Comparison of ENCODE assay signal across 7 mouse cellular contexts in the genomic region with DNA sequence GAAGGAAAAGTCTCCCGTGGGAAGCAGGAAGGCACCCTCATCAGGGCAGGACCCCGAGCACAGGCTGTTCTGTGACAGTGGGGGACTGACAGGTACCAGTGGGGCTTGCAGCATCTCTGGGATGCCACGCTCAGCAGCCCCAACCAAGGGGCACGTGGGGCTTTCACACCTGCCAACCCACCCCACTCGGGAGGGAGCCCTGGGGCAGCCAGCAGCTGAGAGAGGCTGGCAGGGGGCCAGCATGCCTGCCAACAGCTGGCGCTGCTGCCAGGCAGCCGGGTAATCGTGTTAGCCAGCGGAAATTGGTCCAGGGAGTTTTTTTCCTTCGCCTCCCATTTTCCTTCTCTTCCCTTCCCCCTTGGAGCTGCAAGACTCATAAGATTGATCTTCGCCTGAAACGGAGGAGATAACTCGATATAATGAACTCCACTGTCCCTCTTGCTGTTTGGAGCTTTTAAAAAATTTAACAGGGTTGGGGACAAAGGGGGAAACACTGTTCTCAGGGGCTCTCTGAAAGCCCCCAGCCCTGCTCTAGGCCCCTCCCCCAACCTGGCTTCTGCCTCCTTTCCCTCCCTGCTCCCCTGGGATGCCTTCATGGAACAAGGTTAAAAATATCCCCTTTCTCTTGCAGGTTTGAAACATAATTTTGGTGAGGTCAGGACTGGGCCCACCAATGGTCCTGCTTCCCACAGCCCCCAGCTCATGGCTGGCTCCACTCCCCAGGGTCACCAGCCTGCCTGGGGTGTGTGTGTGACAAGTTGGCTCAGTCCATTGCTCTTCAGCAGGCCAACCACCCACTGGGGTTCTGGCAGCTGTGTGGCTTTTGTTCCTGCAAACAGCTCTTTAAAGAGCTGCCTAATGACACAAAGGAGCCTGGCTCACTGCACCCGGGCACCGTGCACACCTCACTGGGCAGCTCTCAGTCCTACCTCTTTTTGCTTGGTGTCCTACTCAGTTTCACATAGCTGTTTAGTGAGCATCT.
DNase-seq lines count a peak whose midpoint lies in the region; ATAC-seq and TF ChIP-seq lines count a peak whose summit lies in the region.

No protein-coding gene starts in this region.

- H3K9me3 ChIP-seq in midbrain, embryonic 10.5 days (replicated peaks), result no peaks in the 10 kb centered on the region
- H3K9me3 ChIP-seq in midbrain, embryonic 11.5 days (ENCODE audit: control insufficient read depth, low read length), result no peaks in the 10 kb centered on the region
- no peaks in the 10 kb centered on the region for H3K9me3 ChIP-seq in forebrain, embryonic 12.5 days
- no peaks in the 10 kb centered on the region for H3K9me3 ChIP-seq in hindbrain, embryonic 10.5 days
- H3K9me3 ChIP-seq in intestine, postnatal 0 days (ENCODE audit: control insufficient read depth), result no peaks in the 10 kb centered on the region

- no peak overlapping the region for H3K9ac ChIP-seq in midbrain, embryonic 11.5 days (ENCODE audit: low read length)
- H3K9ac ChIP-seq in forebrain, embryonic 12.5 days, result no peak overlapping the region
- H3K9ac ChIP-seq in intestine, postnatal 0 days (ENCODE audit: low read depth, low read length), result no peak overlapping the region

- WGBS in midbrain, embryonic 10.5 days, result 51% methylated on average over 15 of the region's 15 CpGs
- 51% methylated on average over 15 of the region's 15 CpGs for WGBS in midbrain, embryonic 11.5 days
- 30% methylated on average over 15 of the region's 15 CpGs for WGBS in forebrain, embryonic 12.5 days
- 50% methylated on average over 15 of the region's 15 CpGs for WGBS in hindbrain, embryonic 10.5 days
- 55% methylated on average over 15 of the region's 15 CpGs for WGBS in intestine, postnatal 0 days

- no peaks in the 10 kb centered on the region for H3K36me3 ChIP-seq in midbrain, embryonic 10.5 days
- H3K36me3 ChIP-seq in midbrain, embryonic 11.5 days (ENCODE audit: control insufficient read depth, insufficient read depth, low read length), result no peaks in the 10 kb centered on the region
- no peaks in the 10 kb centered on the region for H3K36me3 ChIP-seq in forebrain, embryonic 12.5 days (replicated peaks)
- no peaks in the 10 kb centered on the region for H3K36me3 ChIP-seq in hindbrain, embryonic 10.5 days
- H3K36me3 ChIP-seq in intestine, postnatal 0 days (ENCODE audit: control insufficient read depth, insufficient read depth), result no peaks in the 10 kb centered on the region

- intact Hi-C loops in left cerebral cortex, postnatal 4 days (cut with DNase I), result no loop called here

- H3K4me2 ChIP-seq in midbrain, embryonic 11.5 days, result no peak overlapping the region
- no peak overlapping the region for H3K4me2 ChIP-seq in forebrain, embryonic 12.5 days
- no peak overlapping the region for H3K4me2 ChIP-seq in intestine, postnatal 0 days (replicated peaks; ENCODE audit: low read depth)

- TF ChIP-seq CTCF in intestine, postnatal 0 days (IDR thresholded peaks at IDR 0.05; ENCODE audit: low read depth), result no peak

- H3K4me3 ChIP-seq in midbrain, embryonic 10.5 days, result no peak overlapping the region
- H3K4me3 ChIP-seq in midbrain, embryonic 11.5 days (ENCODE audit: low read depth, low read length), result no peak overlapping the region
- no peak overlapping the region for H3K4me3 ChIP-seq in forebrain, embryonic 12.5 days (replicated peaks)
- no peak overlapping the region for H3K4me3 ChIP-seq in hindbrain, embryonic 10.5 days
- H3K4me3 ChIP-seq in intestine, postnatal 0 days (ENCODE audit: low read depth, low read length), result no peak overlapping the region

- DNase-seq in midbrain, embryonic 10.5 days (ENCODE audit: low spot score), result no peak
- DNase-seq in midbrain, embryonic 11.5 days (ENCODE audit: low spot score, missing footprints), result no peak
- no peak for DNase-seq in hindbrain, embryonic 10.5 days (ENCODE audit: low spot score)
- peak; percentile 85 for DNase-seq in left cerebral cortex, postnatal 4 days
- no peak for DNase-seq in testis, postnatal 10 days (ENCODE audit: low spot score)

- no peaks in the 10 kb centered on the region for H3K27me3 ChIP-seq in midbrain, embryonic 10.5 days (ENCODE audit: low read depth, poor library complexity, severe bottlenecking)
- H3K27me3 ChIP-seq in midbrain, embryonic 11.5 days (ENCODE audit: control insufficient read depth, insufficient read depth, low read length), result no peaks in the 10 kb centered on the region
- H3K27me3 ChIP-seq in forebrain, embryonic 12.5 days, result peaks cover 54% of the 10 kb centered on the region
- peaks cover 9% of the 10 kb centered on the region; the same call in 1 of the 2 replicates for H3K27me3 ChIP-seq in hindbrain, embryonic 10.5 days (ENCODE audit: insufficient read depth, poor library complexity, severe bottlenecking)
- no peaks in the 10 kb centered on the region for H3K27me3 ChIP-seq in intestine, postnatal 0 days (replicated peaks; ENCODE audit: control insufficient read depth, insufficient read depth, low read length)

- H3K4me1 ChIP-seq in midbrain, embryonic 10.5 days, result peaks cover 19% of the 10 kb centered on the region
- H3K4me1 ChIP-seq in midbrain, embryonic 11.5 days (ENCODE audit: control insufficient read depth, insufficient read depth, low read length), result 0 out of 2 replicates have a peak, but pooled peaks cover 5% of the 10 kb centered on the region
- H3K4me1 ChIP-seq in forebrain, embryonic 12.5 days, result peaks cover 17% of the 10 kb centered on the region
- H3K4me1 ChIP-seq in hindbrain, embryonic 10.5 days (replicated peaks), result peaks cover 22% of the 10 kb centered on the region
- H3K4me1 ChIP-seq in intestine, postnatal 0 days (replicated peaks; ENCODE audit: control insufficient read depth, insufficient read depth, low read length), result no peaks in the 10 kb centered on the region

- H3K27ac ChIP-seq in midbrain, embryonic 10.5 days (replicated peaks), result peak overlapping the region; percentile 10; the same call in 1 of the 2 replicates
- no peak overlapping the region for H3K27ac ChIP-seq in midbrain, embryonic 11.5 days (ENCODE audit: low read depth, low read length)
- peak overlapping the region; percentile 42; the same call in 1 of the 2 replicates for H3K27ac ChIP-seq in forebrain, embryonic 12.5 days
- H3K27ac ChIP-seq in hindbrain, embryonic 10.5 days, result 0 out of 2 replicates have a peak overlapping the region, but pooled peaks have one; percentile 16
- H3K27ac ChIP-seq in intestine, postnatal 0 days (ENCODE audit: low read depth, low read length), result no peak overlapping the region

- ATAC-seq in midbrain, embryonic 11.5 days (ENCODE audit: low FRiP score), result no peak
- no peak for ATAC-seq in forebrain, embryonic 12.5 days (ENCODE audit: low FRiP score)
- ATAC-seq in intestine, postnatal 0 days, result no peak

Comparison
In these comparisons a context has a peak if more than half of its experiments do, and no peak if none do; other contexts are left out.
1. H3K27ac ChIP-seq: peak in midbrain, embryonic 10.5 days (single experiment), forebrain, embryonic 12.5 days (single experiment) and hindbrain, embryonic 10.5 days (single experiment); none in midbrain, embryonic 11.5 days (single experiment) and intestine, postnatal 0 days (single experiment).